Mouse (Mus musculus) neural tube, embryonic 13.5 days (tissue): ENCODE measurements around the gene Gm28308. TPM values are rescaled to one million over a fixed set of nuclear protein-coding genes. Genes with fewer than 3 reads are reported as not detected.

Source experiments
- ATAC-seq: fragments of 200-750 bp; cut with Nextera tagmentation; 2 replicates; pipeline ENCODE4 v1.8.0; 2017; ENCODE audit warnings: low read depth, mild to moderate bottlenecking, moderate TSS enrichment, moderate library complexity
- H3K27ac ChIP-seq: fragments of 300-500 bp; sonication (generic); replicated peaks from 2 replicates; pipeline ENCODE4 v1.5.1; 2015; ENCODE audit warnings: moderate library complexity, mild to moderate bottlenecking, inconsistent platforms
- H3K27me3 ChIP-seq: fragments of 300-500 bp; sonication (generic); 2 replicates; pipeline ENCODE4 v1.6.1; 2015; ENCODE audit warnings: mild to moderate bottlenecking, inconsistent platforms
- H3K36me3 ChIP-seq: fragments of 300-500 bp; sonication (generic); 2 replicates; pipeline ENCODE4 v1.6.1; 2015; ENCODE audit warnings: mild to moderate bottlenecking, inconsistent platforms
- H3K4me1 ChIP-seq: fragments of 300-500 bp; sonication (generic); replicated peaks from 2 replicates; pipeline ENCODE4 v1.6.1; 2015; ENCODE audit warnings: inconsistent platforms
- H3K4me2 ChIP-seq: fragments of 300-500 bp; sonication (generic); 2 replicates; pipeline ENCODE4 v1.6.1; 2015; ENCODE audit warnings: inconsistent platforms, mild to moderate bottlenecking, moderate library complexity
- H3K4me3 ChIP-seq: fragments of 300-500 bp; sonication (generic); 2 replicates; pipeline ENCODE4 v1.5.1; 2015; ENCODE audit warnings: mild to moderate bottlenecking, inconsistent platforms
- H3K9ac ChIP-seq: fragments of 300-500 bp; sonication (generic); 2 replicates; pipeline ENCODE4 v1.6.1; 2015; ENCODE audit warnings: moderate library complexity, mild to moderate bottlenecking, inconsistent platforms
- H3K9me3 ChIP-seq: fragments of 300-500 bp; sonication (generic); 2 replicates; pipeline ENCODE4 v1.6.1; 2016; ENCODE audit warnings: inconsistent platforms
- WGBS: fragments of 180-500 bp; shearing (Covaris S2); methylation state at CpG from one replicate; pipeline ENCODE4 v1.1.7; 2015; 5-methylcytosine and 5-hydroxymethylcytosine counted together
- polyA plus RNA-seq: library from polyadenylated mRNA; unstranded; fragments of >200 nt; fragmentation: Nextera tagmentation; extraction: Ambion mirVana; gene quantifications from 2 replicates; pipeline ENCODE4 v1.2.1, GENCODE M21; 2015

Gm28308 gene
- polyA plus RNA-seq, 1 experiment from 2014 or later: not detected

GRCm38 (mm10) chr6:52235267-52235666, 22.1 kb upstream of the Gm28308 start:
- ATAC-seq: peak; percentile 16; the same call in 1 of the 2 replicates
- no peaks in the 10 kb centered on the region for H3K36me3 ChIP-seq
- H3K27ac ChIP-seq: peak overlapping the region; percentile 96
- peaks cover 49% of the 10 kb centered on the region for H3K27me3 ChIP-seq
- peaks cover 19% of the 10 kb centered on the region for H3K4me1 ChIP-seq
- H3K9me3 ChIP-seq: no peaks in the 10 kb centered on the region
- H3K9ac ChIP-seq: peak overlapping the region; percentile 97
- H3K4me3 ChIP-seq: peak overlapping the region; percentile 59
- peak overlapping the region; percentile 97 for H3K4me2 ChIP-seq
- WGBS: 26% methylated on average over 9 of the region's 9 CpGs

- Histone ChIP-seq H3K9ac (peak overlapping the region; percentile 97), H3K4me3 (peak overlapping the region; percentile 59), H3K4me1 (peaks cover 19% of the 10 kb centered on the region), H3K27me3 (peaks cover 44% of the 10 kb centered on the region), H3K4me2 (peak overlapping the region; percentile 97), H3K36me3 (no peaks in the 10 kb centered on the region), H3K9me3 (no peaks in the 10 kb centered on the region), H3K27ac (peak overlapping the region; percentile 96)
- under 1% methylated on average over 68 of the region's 68 CpGs for WGBS
- peak; percentile 44 for ATAC-seq
Observed at GRCm38 (mm10) chr6:52234428-52235140, 21.4 kb upstream of the Gm28308 start.

GRCm38 (mm10) chr6:52233546-52234427, 20.6 kb upstream of the Gm28308 start:
- peak overlapping the region; percentile 59 for H3K4me3 ChIP-seq
- peak; percentile 24; the same call in 1 of the 2 replicates for ATAC-seq
- no peaks in the 10 kb centered on the region for H3K9me3 ChIP-seq
- no peaks in the 10 kb centered on the region for H3K36me3 ChIP-seq
- under 1% methylated on average over 68 of the region's 70 CpGs for WGBS
- H3K27me3 ChIP-seq: peaks cover 42% of the 10 kb centered on the region
- peak overlapping the region; percentile 96 for H3K27ac ChIP-seq
- peak overlapping the region; percentile 97 for H3K9ac ChIP-seq
- peak overlapping the region; percentile 97 for H3K4me2 ChIP-seq
- peaks cover 19% of the 10 kb centered on the region for H3K4me1 ChIP-seq

- H3K4me2 ChIP-seq: peak overlapping the region; percentile 97
- peaks cover 25% of the 10 kb centered on the region for H3K4me1 ChIP-seq
- H3K9ac ChIP-seq: peak overlapping the region; percentile 97
- H3K36me3 ChIP-seq: no peaks in the 10 kb centered on the region
- WGBS: 1% methylated on average over 23 of the region's 23 CpGs
- H3K4me3 ChIP-seq: peak overlapping the region; percentile 59
- no peak for ATAC-seq
- peak overlapping the region; percentile 96 for H3K27ac ChIP-seq
- no peaks in the 10 kb centered on the region for H3K9me3 ChIP-seq
- H3K27me3 ChIP-seq: peaks cover 40% of the 10 kb centered on the region
Observed at GRCm38 (mm10) chr6:52232984-52233545, 19.9 kb upstream of the Gm28308 start.

GRCm38 (mm10) chr6:52232568-52232965, 19.4 kb upstream of the Gm28308 start:
- H3K27me3 ChIP-seq: peaks cover 35% of the 10 kb centered on the region
- peak overlapping the region; percentile 59 for H3K4me3 ChIP-seq
- H3K9me3 ChIP-seq: no peaks in the 10 kb centered on the region
- 1% methylated on average over 18 of the region's 18 CpGs for WGBS
- H3K4me2 ChIP-seq: peak overlapping the region; percentile 97
- peaks cover 30% of the 10 kb centered on the region for H3K4me1 ChIP-seq
- H3K36me3 ChIP-seq: no peaks in the 10 kb centered on the region
- peak overlapping the region; percentile 96 for H3K27ac ChIP-seq
- peak overlapping the region; percentile 97 for H3K9ac ChIP-seq
- no peak for ATAC-seq

- peaks cover 30% of the 10 kb centered on the region for H3K27me3 ChIP-seq
- peak overlapping the region; percentile 97 for H3K9ac ChIP-seq
- no peak for ATAC-seq
- H3K4me2 ChIP-seq: peak overlapping the region; percentile 97
- H3K4me3 ChIP-seq: peak overlapping the region; percentile 59
- H3K4me1 ChIP-seq: peaks cover 35% of the 10 kb centered on the region
- H3K36me3 ChIP-seq: no peaks in the 10 kb centered on the region
- WGBS: 1% methylated on average over 18 of the region's 18 CpGs
- H3K27ac ChIP-seq: peak overlapping the region; percentile 96
- no peaks in the 10 kb centered on the region for H3K9me3 ChIP-seq
Observed at GRCm38 (mm10) chr6:52231885-52232567, 18.9 kb upstream of the Gm28308 start.

- Histone ChIP-seq H3K9me3 (no peaks in the 10 kb centered on the region), H3K4me1 (peaks cover 29% of the 10 kb centered on the region), H3K27me3 (peaks cover 17% of the 10 kb centered on the region), H3K9ac (peak within 1 kb of the TSS; percentile 98), H3K4me2 (peak within 1 kb of the TSS; percentile 97), H3K27ac (peak within 1 kb of the TSS; percentile 98), H3K4me3 (peak within 1 kb of the TSS; percentile 59), H3K36me3 (no peaks in the 10 kb centered on the region)
- 0 out of 2 replicates have a peak, but pooled peaks have one; percentile 9 for ATAC-seq
- under 1% methylated on average over 19 of the region's 36 CpGs for WGBS
Observed at GRCm38 (mm10) chr6:52230516-52231165, 17.5 kb upstream of the Gm28308 start, which contains the start of gene Hoxa9. Gene Hoxa9 (minus strand): TSS chr6:52231089.

GRCm38 (mm10) chr6:52229558-52230416, 16.6 kb upstream of the Gm28308 start:
- Histone ChIP-seq H3K9ac (peak overlapping the region; percentile 98), H3K4me1 (peaks cover 22% of the 10 kb centered on the region), H3K27ac (peak overlapping the region; percentile 98), H3K4me3 (peak overlapping the region; percentile 53), H3K4me2 (peak overlapping the region; percentile 97), H3K9me3 (no peaks in the 10 kb centered on the region), H3K27me3 (peaks cover 12% of the 10 kb centered on the region), H3K36me3 (no peaks in the 10 kb centered on the region)
- no peak for ATAC-seq
- 1% methylated on average over 44 of the region's 44 CpGs for WGBS

- 1% methylated on average over 38 of the region's 38 CpGs for WGBS
- Histone ChIP-seq H3K27ac (peak overlapping the region; percentile 98), H3K36me3 (no peaks in the 10 kb centered on the region), H3K9me3 (no peaks in the 10 kb centered on the region), H3K4me3 (peak overlapping the region; percentile 53), H3K4me2 (peak overlapping the region; percentile 97), H3K4me1 (peaks cover 22% of the 10 kb centered on the region), H3K27me3 (peaks cover 12% of the 10 kb centered on the region), H3K9ac (peak overlapping the region; percentile 98)
- no peak for ATAC-seq
Observed at GRCm38 (mm10) chr6:52228475-52229465, 15.6 kb upstream of the Gm28308 start.
